ENCODE assay signal across 7 mouse cellular contexts in genomic region chr7:132638446-132639087, GRCm38 (mm10). TPM values are rescaled to one million over a fixed set of nuclear protein-coding genes. Genes with fewer than 3 reads are reported as not detected.
A peak's percentile ranks its signal among the peaks of the same experiment; 100 is the strongest.
DNase-seq lines count a peak whose midpoint lies in the region; ATAC-seq and TF ChIP-seq lines count a peak whose summit lies in the region.

No protein-coding gene starts in this region.

- 64% methylated on average over 12 of the region's 12 CpGs for WGBS in forebrain, embryonic 15.5 days
- WGBS in kidney, adult 2 months = 64% methylated on average over 12 of the region's 12 CpGs
- WGBS in lung, embryonic 16.5 days = 55% methylated on average over 12 of the region's 12 CpGs

- peak; percentile 65 for DNase-seq in A20 (ENCODE audit: low read depth, low spot score)
- peak; percentile 70 for DNase-seq in CD4-positive, CD25-positive, alpha-beta regulatory T cell, adult 2 months (ENCODE audit: low read depth, low spot score)
- peak; percentile 51 for DNase-seq in c-Kit-positive CD71-positive TER-119-positive erythroid progenitor cells, embryonic 14.5 days (ENCODE audit: low spot score)
- DNase-seq in kidney, adult 2 months = peak; percentile 71
- peak; percentile 72 for DNase-seq in skeletal muscle tissue, adult 2 months (ENCODE audit: low read depth, low spot score)

- no peak overlapping the region for H3K4me2 ChIP-seq in forebrain, embryonic 15.5 days (replicated peaks)
- H3K4me2 ChIP-seq in lung, embryonic 16.5 days (ENCODE audit: low read depth, low read length) = no peak overlapping the region

- no peaks in the 10 kb centered on the region for H3K27me3 ChIP-seq in forebrain, embryonic 15.5 days
- no peaks in the 10 kb centered on the region for H3K27me3 ChIP-seq in kidney, adult 2 months (replicated peaks; ENCODE audit: control insufficient read depth, insufficient read depth, low read length)
- H3K27me3 ChIP-seq in lung, embryonic 16.5 days (ENCODE audit: control insufficient read depth, insufficient read depth, low read depth, low read length) = no peaks in the 10 kb centered on the region

- H3K9ac ChIP-seq in forebrain, embryonic 15.5 days (replicated peaks) = no peak overlapping the region
- no peak overlapping the region for H3K9ac ChIP-seq in lung, embryonic 16.5 days (ENCODE audit: low read length)

- no peaks in the 10 kb centered on the region for H3K36me3 ChIP-seq in forebrain, embryonic 15.5 days
- no peaks in the 10 kb centered on the region for H3K36me3 ChIP-seq in kidney, adult 2 months (ENCODE audit: control insufficient read depth, insufficient read depth, low read length)
- H3K36me3 ChIP-seq in lung, embryonic 16.5 days (ENCODE audit: control insufficient read depth, insufficient read depth, low read length) = no peaks in the 10 kb centered on the region

- H3K4me1 ChIP-seq in forebrain, embryonic 15.5 days = peaks cover 9% of the 10 kb centered on the region
- H3K4me1 ChIP-seq in kidney, adult 2 months (ENCODE audit: control insufficient read depth, insufficient read depth, low read length) = no peaks in the 10 kb centered on the region
- H3K4me1 ChIP-seq in lung, embryonic 16.5 days (replicated peaks; ENCODE audit: control insufficient read depth, insufficient read depth, low read length) = peaks cover 12% of the 10 kb centered on the region

- ATAC-seq in forebrain, embryonic 15.5 days (replicated peaks) = peak; percentile 63
- ATAC-seq in lung, embryonic 16.5 days (ENCODE audit: low read depth) = peak; percentile 71

- TF ChIP-seq POLR2A in kidney, adult 2 months (IDR thresholded peaks at IDR 0.05; ENCODE audit: low read depth, low read length) = no peak

- H3K27ac ChIP-seq in forebrain, embryonic 15.5 days (replicated peaks) = no peak overlapping the region
- H3K27ac ChIP-seq in kidney, adult 2 months (ENCODE audit: insufficient read depth, low read depth, low read length) = no peak overlapping the region
- H3K27ac ChIP-seq in lung, embryonic 16.5 days (ENCODE audit: low read length) = no peak overlapping the region

- no peak overlapping the region for H3K4me3 ChIP-seq in forebrain, embryonic 15.5 days
- H3K4me3 ChIP-seq in kidney, adult 2 months (ENCODE audit: insufficient read depth, low read depth, low read length) = no peak overlapping the region
- no peak overlapping the region for H3K4me3 ChIP-seq in lung, embryonic 16.5 days (ENCODE audit: low read length)

- H3K9me3 ChIP-seq in forebrain, embryonic 15.5 days = no peaks in the 10 kb centered on the region
- H3K9me3 ChIP-seq in lung, embryonic 16.5 days (ENCODE audit: control insufficient read depth, low read length) = no peaks in the 10 kb centered on the region

- TF ChIP-seq CTCF in kidney, adult 2 months (conservative IDR thresholded peaks at IDR 0.05; ENCODE audit: insufficient read depth, insufficient read length, low read depth, low read length) = peak; percentile 79

RNA-seq across cellular contexts. Expression of gene Lhpp, which starts 28.1 kb away (rescaled TPM):
- 23.1 and 25.7 TPM in 2 replicates for polyA plus RNA-seq in forebrain, embryonic 15.5 days (2015; fragmentation: Nextera tagmentation; extraction: Ambion mirVana)
- 9.3 and 10.1 TPM in 2 replicates for polyA plus RNA-seq in kidney, adult 2 months (2012; rRNA removed)
- 15.9 and 18.8 TPM in 2 replicates for polyA plus RNA-seq in lung, embryonic 16.5 days (2015; fragmentation: Nextera tagmentation; extraction: Ambion mirVana)

RNA-seq across cellular contexts. Expression of gene Nkx1-2, which starts 39.1 kb away (rescaled TPM):
- 0.05 TPM in 1 of 2 replicates, not detected in the other for polyA plus RNA-seq in forebrain, embryonic 15.5 days (2015; fragmentation: Nextera tagmentation; extraction: Ambion mirVana)
- polyA plus RNA-seq in kidney, adult 2 months (2012; rRNA removed) = not detected in 2 replicates
- not detected in 2 replicates for polyA plus RNA-seq in lung, embryonic 16.5 days (2015; fragmentation: Nextera tagmentation; extraction: Ambion mirVana)
